Mouse (Mus musculus) heart, embryonic 10.5 days (tissue): ENCODE data around the gene Tmem45b. TPM values are rescaled to one million over a fixed set of nuclear protein-coding genes. Genes with fewer than 3 reads are reported as not detected.
A peak's percentile ranks its signal among the peaks of the same experiment; 100 is the strongest.

Source experiments
- DNase-seq: peaks from one replicate; pipeline ENCODE4 v3.0.0-alpha.2; 2017; ENCODE audit warnings: low spot score
- H3K27ac ChIP-seq: fragments of 300-500 bp; sonication (generic); 2 replicates; pipeline ENCODE4 v1.5.1; 2016; ENCODE audit warnings: mild to moderate bottlenecking
- H3K27me3 ChIP-seq: fragments of 300-500 bp; sonication (generic); 2 replicates; pipeline ENCODE4 v1.6.1; 2016; ENCODE audit warnings: mild to moderate bottlenecking; ENCODE audit not compliant: poor library complexity, insufficient read depth, severe bottlenecking
- H3K36me3 ChIP-seq: fragments of 300-500 bp; sonication (generic); 2 replicates; pipeline ENCODE4 v1.6.1; 2016; ENCODE audit warnings: mild to moderate bottlenecking, moderate library complexity
- H3K4me1 ChIP-seq: fragments of 300-500 bp; sonication (generic); 2 replicates; pipeline ENCODE4 v1.6.1; 2016; ENCODE audit warnings: mild to moderate bottlenecking
- H3K4me3 ChIP-seq: fragments of 300-500 bp; sonication (generic); 2 replicates; pipeline ENCODE4 v1.5.1; 2016; ENCODE audit warnings: mild to moderate bottlenecking, moderate library complexity
- H3K9me3 ChIP-seq: fragments of 300-500 bp; sonication (generic); 2 replicates; pipeline ENCODE4 v1.6.1; 2016; ENCODE audit warnings: mild to moderate bottlenecking, moderate library complexity
- WGBS: fragments of 180-500 bp; shearing (Covaris S2); methylation state at CpG from one replicate; pipeline ENCODE4 v1.1.7; 2016; 5-methylcytosine and 5-hydroxymethylcytosine counted together
- polyA plus RNA-seq: library from polyadenylated mRNA; unstranded; fragments of >200 nt; fragmentation: Nextera tagmentation; extraction: Ambion mirVana; gene quantifications from 2 replicates; pipeline ENCODE4 v1.2.1, GENCODE M21; 2016

The Tmem45b gene
- polyA plus RNA-seq, 1 experiment from 2014 or later: not detected

GRCm38 (mm10) chr9:31435415-31435814 is 28.8 kb downstream of the Tmem45b start:
- peak; percentile 38 for DNase-seq
- no peak overlapping the region for H3K4me3 ChIP-seq
- peaks cover 8% of the 10 kb centered on the region; the same call in 1 of the 2 replicates for H3K4me1 ChIP-seq
- H3K9me3 ChIP-seq: no peaks in the 10 kb centered on the region
- no peaks in the 10 kb centered on the region for H3K27me3 ChIP-seq
- no peak overlapping the region for H3K27ac ChIP-seq
- no peaks in the 10 kb centered on the region for H3K36me3 ChIP-seq
- 80% methylated on average over 8 of the region's 8 CpGs for WGBS

GRCm38 (mm10) chr9:31433431-31433830 is 30.8 kb downstream of the Tmem45b start:
- H3K27ac ChIP-seq: no peak overlapping the region
- H3K27me3 ChIP-seq: no peaks in the 10 kb centered on the region
- no peaks in the 10 kb centered on the region for H3K9me3 ChIP-seq
- H3K4me1 ChIP-seq: peaks cover 8% of the 10 kb centered on the region; the same call in 1 of the 2 replicates
- DNase-seq: peak; percentile 16
- H3K4me3 ChIP-seq: no peak overlapping the region
- 75% methylated on average over 3 of the region's 3 CpGs for WGBS
- no peaks in the 10 kb centered on the region for H3K36me3 ChIP-seq

- H3K36me3 ChIP-seq: no peaks in the 10 kb centered on the region
- 80% methylated on average over 7 of the region's 7 CpGs for WGBS
Observed at GRCm38 (mm10) chr9:31432336-31432975, 31.8 kb downstream of the Tmem45b start.

GRCm38 (mm10) chr9:31431751-31432150 is 32.5 kb downstream of the Tmem45b start:
- 79% methylated on average over 5 of the region's 5 CpGs for WGBS
- Histone ChIP-seq H3K9me3 (no peaks in the 10 kb centered on the region), H3K4me1 (peaks cover 8% of the 10 kb centered on the region; the same call in 1 of the 2 replicates), H3K27me3 (no peaks in the 10 kb centered on the region), H3K4me3 (no peak overlapping the region), H3K36me3 (no peaks in the 10 kb centered on the region), H3K27ac (no peak overlapping the region; the same call in 1 of the 2 replicates)
- peak; percentile 54 for DNase-seq

More at GRCm38 (mm10) chr9:31432336-31432975, 31.8 kb downstream of the Tmem45b start:
- H3K27me3 ChIP-seq: no peaks in the 10 kb centered on the region
- H3K4me1 ChIP-seq: peaks cover 8% of the 10 kb centered on the region; the same call in 1 of the 2 replicates
- DNase-seq: peak; percentile 67
- H3K4me3 ChIP-seq: no peak overlapping the region
- H3K9me3 ChIP-seq: no peaks in the 10 kb centered on the region
- H3K27ac ChIP-seq: no peak overlapping the region

- no peaks in the 10 kb centered on the region for H3K27me3 ChIP-seq
- DNase-seq: peak; percentile 58
- 69% methylated on average over 9 of the region's 9 CpGs for WGBS
Observed at GRCm38 (mm10) chr9:31430011-31430410, 34.3 kb downstream of the Tmem45b start.

GRCm38 (mm10) chr9:31428971-31429370 is 35.3 kb downstream of the Tmem45b start:
- WGBS: 81% methylated on average over 7 of the region's 7 CpGs
- Histone ChIP-seq H3K27ac (no peak overlapping the region), H3K9me3 (no peaks in the 10 kb centered on the region), H3K4me1 (peaks cover 8% of the 10 kb centered on the region; the same call in 1 of the 2 replicates), H3K4me3 (no peak overlapping the region), H3K36me3 (peaks cover under 1% of the 10 kb centered on the region; the same call in 1 of the 2 replicates), H3K27me3 (no peaks in the 10 kb centered on the region)
- DNase-seq: no peak

More at GRCm38 (mm10) chr9:31430011-31430410, 34.3 kb downstream of the Tmem45b start:
- H3K36me3 ChIP-seq: no peaks in the 10 kb centered on the region
- H3K27ac ChIP-seq: no peak overlapping the region
- no peaks in the 10 kb centered on the region for H3K9me3 ChIP-seq
- peaks cover 8% of the 10 kb centered on the region; the same call in 1 of the 2 replicates for H3K4me1 ChIP-seq
- no peak overlapping the region for H3K4me3 ChIP-seq

- no peaks in the 10 kb centered on the region for H3K9me3 ChIP-seq
Observed at GRCm38 (mm10) chr9:31422143-31422542, 42.1 kb downstream of the Tmem45b start.

GRCm38 (mm10) chr9:31418821-31419220 is 45.4 kb downstream of the Tmem45b start:
- peaks cover 83% of the 10 kb centered on the region for H3K36me3 ChIP-seq
- WGBS: 95% methylated on average over 1 of the region's 1 CpGs

More at GRCm38 (mm10) chr9:31422143-31422542, 42.1 kb downstream of the Tmem45b start:
- DNase-seq: no peak
- peaks cover 58% of the 10 kb centered on the region for H3K36me3 ChIP-seq
- no peak overlapping the region for H3K4me3 ChIP-seq
- H3K27ac ChIP-seq: no peak overlapping the region
- no peaks in the 10 kb centered on the region for H3K4me1 ChIP-seq
- H3K27me3 ChIP-seq: no peaks in the 10 kb centered on the region
- 78% methylated on average over 5 of the region's 5 CpGs for WGBS

GRCm38 (mm10) chr9:31412165-31412564 is 52.1 kb downstream of the Tmem45b start:
- H3K27ac ChIP-seq: no peak overlapping the region
- no peak overlapping the region for H3K4me3 ChIP-seq
- DNase-seq: no peak
- H3K27me3 ChIP-seq: no peaks in the 10 kb centered on the region
- H3K9me3 ChIP-seq: no peaks in the 10 kb centered on the region
- 88% methylated on average over 4 of the region's 4 CpGs for WGBS
- no peaks in the 10 kb centered on the region for H3K4me1 ChIP-seq
- H3K36me3 ChIP-seq: peaks cover 88% of the 10 kb centered on the region

More at GRCm38 (mm10) chr9:31418821-31419220, 45.4 kb downstream of the Tmem45b start:
- Histone ChIP-seq H3K27ac (no peak overlapping the region), H3K27me3 (no peaks in the 10 kb centered on the region), H3K4me1 (no peaks in the 10 kb centered on the region), H3K4me3 (no peak overlapping the region), H3K9me3 (no peaks in the 10 kb centered on the region)
- no peak for DNase-seq

GRCm38 (mm10) chr9:31405217-31405616 is 59.0 kb downstream of the Tmem45b start:
- Histone ChIP-seq H3K4me3 (no peak overlapping the region), H3K36me3 (peaks cover 89% of the 10 kb centered on the region), H3K27ac (no peak overlapping the region), H3K9me3 (no peaks in the 10 kb centered on the region), H3K4me1 (no peaks in the 10 kb centered on the region), H3K27me3 (no peaks in the 10 kb centered on the region)
- DNase-seq: no peak
- WGBS: 67% methylated on average over 6 of the region's 6 CpGs

GRCm38 (mm10) chr9:31404311-31404710 is 60.0 kb downstream of the Tmem45b start:
- Histone ChIP-seq H3K9me3 (no peaks in the 10 kb centered on the region), H3K4me1 (no peaks in the 10 kb centered on the region), H3K27me3 (no peaks in the 10 kb centered on the region), H3K4me3 (no peak overlapping the region), H3K27ac (no peak overlapping the region), H3K36me3 (peaks cover 87% of the 10 kb centered on the region)
- no peak for DNase-seq
- WGBS: 79% methylated on average over 2 of the region's 2 CpGs

GRCm38 (mm10) chr9:31400441-31400840 is 63.8 kb downstream of the Tmem45b start:
- no peak for DNase-seq
- H3K4me3 ChIP-seq: no peak overlapping the region
- H3K4me1 ChIP-seq: no peaks in the 10 kb centered on the region
- H3K9me3 ChIP-seq: no peaks in the 10 kb centered on the region
- WGBS: 47% methylated on average over 4 of the region's 4 CpGs
- no peak overlapping the region for H3K27ac ChIP-seq
- peaks cover 97% of the 10 kb centered on the region for H3K36me3 ChIP-seq
- H3K27me3 ChIP-seq: no peaks in the 10 kb centered on the region

GRCm38 (mm10) chr9:31387206-31387605 is 77.1 kb downstream of the Tmem45b start:
- DNase-seq: peak; percentile 61
- 80% methylated on average over 5 of the region's 5 CpGs for WGBS
- Histone ChIP-seq H3K4me3 (peak overlapping the region; percentile 95), H3K4me1 (peaks cover 14% of the 10 kb centered on the region), H3K9me3 (no peaks in the 10 kb centered on the region), H3K27ac (no peak overlapping the region), H3K27me3 (no peaks in the 10 kb centered on the region), H3K36me3 (peaks cover 34% of the 10 kb centered on the region)
